Mouse (Mus musculus) erythroblast, embryonic 14.5 days (primary cell): ENCODE data around the gene Wnt4.

Experiments used
- GATA1 ChIP-seq: IDR thresholded peaks from 2 replicates; pipeline ENCODE4 v1.6.1; 2012; ENCODE audit warnings: low read length, inconsistent platforms, mixed read lengths
- TAL1 ChIP-seq: IDR thresholded peaks from 3 replicates; pipeline ENCODE4 v1.6.1; 2012; ENCODE audit warnings: low read length, inconsistent platforms, mixed read lengths

DNA sequence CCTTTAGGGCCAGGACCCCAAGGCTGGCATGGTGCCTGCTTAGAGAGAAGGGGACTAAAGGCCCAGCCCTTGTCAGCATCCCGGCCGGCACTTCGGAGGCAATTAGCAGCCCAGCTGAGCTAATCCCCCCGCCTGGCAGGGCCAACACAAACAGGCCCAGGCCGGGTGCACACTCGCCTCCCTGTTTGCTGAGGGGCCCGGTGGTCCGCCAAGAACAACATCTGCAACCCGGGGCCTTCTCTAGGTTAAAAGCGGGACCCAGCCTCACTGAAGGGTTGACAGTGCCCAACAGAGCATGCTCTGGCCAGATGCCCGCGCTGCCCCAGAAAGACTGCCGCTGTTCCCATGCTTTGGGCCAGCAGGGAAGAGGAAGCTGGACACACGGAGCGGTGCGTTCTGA is 24.3 kb downstream of the Wnt4 start:
- no peak for TF ChIP-seq GATA1
- TF ChIP-seq TAL1: no peak
